Mouse (Mus musculus): ENCODE data around the gene Cacna1f. TPM values are rescaled to one million over a fixed set of nuclear protein-coding genes. Genes with fewer than 3 reads are reported as not detected.

Cacna1f gene
- polyA plus RNA-seq, 1 experiment from 2014 or later = not detected

DNA sequence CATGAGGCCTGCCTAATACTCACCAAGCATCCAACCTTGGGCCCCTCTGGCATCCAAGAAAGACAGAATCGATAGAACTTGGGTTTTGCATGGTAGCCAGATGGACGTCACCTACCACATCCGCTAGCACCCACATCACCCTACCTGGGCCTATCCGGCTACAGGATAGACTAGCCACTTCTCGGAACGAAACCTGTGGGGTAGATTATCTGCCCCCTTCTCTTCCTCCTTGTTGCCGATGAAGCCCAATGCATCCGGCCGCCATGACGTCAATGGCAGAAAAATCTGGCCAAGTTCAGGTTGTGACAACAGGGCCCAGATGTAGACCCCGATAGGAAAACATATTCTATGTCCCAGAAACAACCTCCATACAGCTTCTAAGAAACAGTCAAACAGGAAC is 23.0 kb upstream of the Cacna1f start:
- Histone ChIP-seq H3K4me1 (replicated peaks) (no peaks in the 10 kb centered on the region), H3K27ac (no peak overlapping the region), H3K9me3 (no peaks in the 10 kb centered on the region), H3K9ac (no peak overlapping the region), H3K4me3 (no peak overlapping the region), H3K27me3 (no peaks in the 10 kb centered on the region), H3K4me2 (no peak overlapping the region), H3K36me3 (peaks cover 16% of the 10 kb centered on the region)
- no peak for ATAC-seq (ENCODE audit: low FRiP score)
- WGBS = 97% methylated on average over 11 of the region's 11 CpGs

DNA sequence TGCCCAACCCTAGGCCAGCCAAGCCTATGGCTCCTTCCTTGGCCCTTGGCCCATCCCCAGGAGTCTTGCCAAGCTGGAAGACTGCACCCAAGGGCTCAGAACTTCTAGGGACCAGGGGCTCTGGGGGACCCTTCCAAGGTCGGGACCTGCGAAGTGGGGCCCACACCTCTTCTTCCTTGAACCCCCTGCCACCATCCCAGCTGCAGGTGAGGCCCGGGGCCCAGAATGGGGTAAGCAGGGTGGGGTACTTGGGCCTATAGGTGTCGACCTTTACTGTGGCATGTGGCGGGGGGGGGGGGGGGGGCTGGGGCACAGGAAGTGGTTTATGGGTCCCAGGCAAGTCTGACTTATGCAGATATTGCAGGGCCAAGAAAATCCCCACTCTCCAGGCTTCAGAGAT is 20.5 kb upstream of the Cacna1f start:
- Histone ChIP-seq H3K9me3 (no peaks in the 10 kb centered on the region), H3K36me3 (peaks cover 26% of the 10 kb centered on the region), H3K27me3 (no peaks in the 10 kb centered on the region), H3K4me2 (no peak overlapping the region), H3K4me1 (replicated peaks) (no peaks in the 10 kb centered on the region), H3K9ac (no peak overlapping the region), H3K4me3 (no peak overlapping the region), H3K27ac (no peak overlapping the region)
- ATAC-seq (ENCODE audit: low FRiP score) = no peak
- 96% methylated on average over 4 of the region's 5 CpGs for WGBS

DNA sequence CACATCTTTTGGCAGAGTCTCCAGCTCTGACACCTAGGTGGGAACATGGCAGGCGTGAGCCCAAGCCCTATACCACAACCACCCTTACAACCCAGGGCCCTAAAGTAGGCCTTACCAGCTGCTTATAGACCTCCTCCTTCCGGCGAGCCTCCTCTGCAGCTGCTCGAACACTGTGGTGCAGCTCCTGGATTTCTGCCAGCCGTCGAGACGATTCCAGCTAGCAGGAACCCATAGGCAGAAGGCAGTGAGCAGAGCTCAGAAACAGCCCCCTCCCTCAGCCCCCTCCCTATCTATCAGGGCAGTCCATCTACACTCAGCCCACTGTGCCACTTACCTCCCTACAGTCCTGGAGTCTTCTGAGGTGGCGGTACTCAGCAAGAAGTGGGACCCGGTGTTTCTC is 11.5 kb upstream of the Cacna1f start:
- Histone ChIP-seq H3K9me3 (no peaks in the 10 kb centered on the region), H3K9ac (no peak overlapping the region), H3K27me3 (no peaks in the 10 kb centered on the region), H3K4me1 (replicated peaks) (no peaks in the 10 kb centered on the region), H3K4me3 (no peak overlapping the region), H3K4me2 (no peak overlapping the region), H3K36me3 (peaks cover 68% of the 10 kb centered on the region), H3K27ac (no peak overlapping the region)
- no peak for ATAC-seq (ENCODE audit: low FRiP score)
- WGBS = 87% methylated on average over 9 of the region's 9 CpGs

DNA sequence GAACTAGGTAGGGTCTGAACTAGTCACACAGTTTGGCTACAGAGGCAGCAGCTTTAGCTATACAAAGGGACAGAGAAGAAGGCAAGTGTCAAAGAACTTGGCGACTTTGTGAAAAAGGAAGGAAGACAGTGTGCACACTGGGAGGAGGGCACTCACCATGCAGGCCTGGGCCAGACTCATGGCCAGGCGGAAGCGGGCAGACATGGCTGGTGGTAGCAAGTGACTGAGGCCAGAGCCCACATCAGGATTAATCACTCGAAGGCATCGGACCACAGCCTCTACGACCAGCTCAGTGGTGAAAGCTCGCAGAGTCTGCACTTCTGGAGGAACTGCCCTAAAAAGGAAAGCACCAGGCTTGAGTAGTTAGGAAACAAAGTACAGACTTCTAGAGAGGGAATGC is 2.9 kb upstream of the Cacna1f start:
- Histone ChIP-seq H3K27me3 (peaks cover 4% of the 10 kb centered on the region; the same call in 1 of the 2 replicates), H3K4me2 (peak overlapping the region; percentile 53), H3K9ac (no peak overlapping the region), H3K4me1 (replicated peaks) (peaks cover 11% of the 10 kb centered on the region), H3K36me3 (peaks cover 5% of the 10 kb centered on the region), H3K9me3 (no peaks in the 10 kb centered on the region), H3K4me3 (no peak overlapping the region), H3K27ac (no peak overlapping the region)
- WGBS = 94% methylated on average over 7 of the region's 7 CpGs
- ATAC-seq (ENCODE audit: low FRiP score) = no peak

DNA sequence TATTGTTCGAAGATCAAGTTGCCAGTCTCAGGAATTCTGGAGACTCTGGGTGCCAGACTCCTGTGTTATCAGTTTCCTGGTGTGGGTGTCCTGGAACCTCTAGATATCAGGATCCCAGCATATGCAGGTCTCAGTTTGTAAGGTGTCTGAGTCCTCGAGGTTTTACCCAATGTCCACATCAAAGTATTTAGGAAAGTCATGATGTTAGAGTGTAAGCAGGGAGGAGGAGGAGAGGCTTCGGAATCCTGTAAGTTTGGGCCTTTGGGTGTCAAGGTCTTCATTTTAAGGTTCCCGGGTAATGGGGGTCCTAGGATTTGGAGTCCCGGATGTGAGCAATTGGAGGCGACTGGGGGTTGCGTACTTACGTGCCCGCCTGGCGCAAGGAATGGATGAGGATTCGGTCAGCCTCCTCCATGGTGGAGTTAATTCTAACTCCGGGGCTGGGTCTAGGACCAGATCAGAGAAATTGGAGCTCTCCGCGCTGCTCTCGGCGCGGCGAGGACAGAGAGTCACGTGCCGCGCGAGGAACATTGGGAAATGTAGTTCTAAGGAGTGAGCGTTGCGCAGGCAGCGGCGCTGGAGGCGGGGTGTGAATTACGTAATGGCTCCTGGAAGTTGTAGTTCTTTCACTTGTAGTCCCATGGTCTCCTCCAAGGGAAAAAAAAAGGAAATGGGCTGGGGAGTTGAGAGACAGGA is 1.9 kb upstream of the Cacna1f start, which contains the start of gene Ccdc22:
Gene Ccdc22, minus strand, starts transcription at position 639 of the 696 bp plus-strand sequence.
- peak; percentile 91 for ATAC-seq (ENCODE audit: low FRiP score)
- WGBS = 21% methylated on average over 28 of the region's 28 CpGs
- Histone ChIP-seq H3K4me2 (peak within 1 kb of the TSS; percentile 53), H3K9ac (peak within 1 kb of the TSS; percentile 64), H3K4me1 (replicated peaks) (peaks cover 11% of the 10 kb centered on the region), H3K27me3 (peaks cover 4% of the 10 kb centered on the region; the same call in 1 of the 2 replicates), H3K9me3 (no peaks in the 10 kb centered on the region), H3K27ac (peak within 1 kb of the TSS; percentile 52; the same call in 1 of the 2 replicates), H3K36me3 (no peaks in the 10 kb centered on the region), H3K4me3 (peak within 1 kb of the TSS; percentile 47)

DNA sequence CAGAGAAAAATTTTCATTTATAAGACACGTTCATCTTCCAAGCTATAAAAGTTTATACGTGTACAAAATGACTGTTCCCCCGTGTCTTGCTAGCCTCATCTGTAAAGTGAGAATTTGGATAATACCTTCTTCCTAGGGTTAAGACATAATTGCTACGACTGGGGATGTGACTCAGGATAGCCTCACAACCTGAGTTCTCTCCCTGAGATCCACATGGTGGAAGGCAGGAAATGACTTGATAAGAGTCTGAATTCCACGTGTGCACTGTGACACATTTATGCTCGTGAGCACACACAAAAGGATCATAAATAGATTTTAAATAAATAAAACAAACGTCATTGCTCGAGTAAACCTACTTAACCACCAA is 1.3 kb upstream of the Cacna1f start:
- no peak overlapping the region for H3K4me2 ChIP-seq
- no peaks in the 10 kb centered on the region for H3K9me3 ChIP-seq
- WGBS = 45% methylated on average over 8 of the region's 8 CpGs
- H3K27ac ChIP-seq = no peak overlapping the region
- H3K4me1 ChIP-seq (replicated peaks) = peaks cover 11% of the 10 kb centered on the region
- H3K4me3 ChIP-seq = no peak overlapping the region
- H3K27me3 ChIP-seq = peaks cover 4% of the 10 kb centered on the region; the same call in 1 of the 2 replicates
- no peaks in the 10 kb centered on the region for H3K36me3 ChIP-seq
- no peak overlapping the region for H3K9ac ChIP-seq
- ATAC-seq (ENCODE audit: low FRiP score) = peak; percentile 41

DNA sequence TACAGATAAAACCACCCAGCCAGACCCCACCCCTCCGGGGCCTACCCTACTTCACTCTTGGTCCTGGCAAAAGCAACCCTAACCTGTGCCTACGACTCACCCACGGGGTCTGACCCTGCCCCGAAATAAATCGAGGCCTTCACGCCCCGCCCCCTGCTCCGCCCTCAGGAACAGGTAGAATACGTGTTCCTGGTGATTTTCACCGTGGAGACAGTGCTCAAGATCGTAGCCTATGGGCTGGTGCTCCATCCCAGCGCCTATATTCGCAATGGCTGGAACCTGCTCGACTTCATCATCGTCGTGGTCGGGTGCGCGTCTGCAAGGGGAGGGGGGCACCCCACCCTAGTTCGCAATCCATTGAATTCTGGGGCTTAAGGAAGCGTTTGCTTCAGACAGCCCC is 3.2 kb downstream of the Cacna1f start:
- Histone ChIP-seq H3K4me1 (replicated peaks) (no peaks in the 10 kb centered on the region), H3K9me3 (no peaks in the 10 kb centered on the region), H3K9ac (peak overlapping the region; percentile 65), H3K4me2 (peak overlapping the region; percentile 65), H3K27me3 (peaks cover 4% of the 10 kb centered on the region; the same call in 1 of the 2 replicates), H3K27ac (peak overlapping the region; percentile 44; the same call in 1 of the 2 replicates), H3K4me3 (peak overlapping the region; percentile 42), H3K36me3 (no peaks in the 10 kb centered on the region)
- WGBS = 21% methylated on average over 21 of the region's 21 CpGs
- peak; percentile 15; the same call in 1 of the 2 replicates for ATAC-seq (ENCODE audit: low FRiP score)

DNA sequence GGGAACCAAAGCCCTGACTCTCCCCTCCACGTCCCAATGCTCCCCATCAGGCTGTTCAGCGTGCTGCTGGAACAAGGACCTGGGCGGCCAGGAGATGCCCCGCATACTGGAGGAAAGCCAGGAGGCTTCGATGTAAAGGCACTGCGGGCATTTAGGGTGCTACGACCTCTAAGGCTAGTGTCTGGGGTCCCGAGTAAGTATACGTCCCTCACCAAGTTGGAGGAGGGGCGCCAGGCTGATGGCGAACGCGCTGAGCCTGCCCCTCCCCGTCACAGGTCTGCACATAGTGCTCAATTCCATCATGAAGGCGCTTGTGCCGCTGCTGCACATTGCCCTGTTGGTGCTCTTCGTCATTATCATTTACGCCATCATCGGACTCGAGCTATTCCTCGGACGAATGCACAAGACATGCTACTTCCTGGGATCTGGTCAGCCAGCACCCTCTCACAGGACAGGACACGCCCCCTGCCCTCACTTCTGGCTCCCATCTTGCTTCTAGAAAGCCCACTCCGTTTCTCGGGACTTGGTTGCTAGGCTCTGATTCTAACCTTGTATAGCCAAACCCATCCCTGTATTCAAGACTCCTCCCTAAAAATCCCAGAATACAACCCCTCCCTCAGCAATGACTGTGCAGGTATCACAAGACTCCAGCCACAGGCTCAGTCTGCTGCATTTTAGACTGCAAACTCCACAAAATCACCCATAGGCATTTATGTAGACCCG is 3.8 kb downstream of the Cacna1f start:
- peak overlapping the region; percentile 65 for H3K9ac ChIP-seq
- WGBS = 31% methylated on average over 26 of the region's 26 CpGs
- ATAC-seq (ENCODE audit: low FRiP score) = peak; percentile 82
- peaks cover 4% of the 10 kb centered on the region; the same call in 1 of the 2 replicates for H3K27me3 ChIP-seq
- no peaks in the 10 kb centered on the region for H3K36me3 ChIP-seq
- H3K27ac ChIP-seq = peak overlapping the region; percentile 44; the same call in 1 of the 2 replicates
- peak overlapping the region; percentile 42 for H3K4me3 ChIP-seq
- no peaks in the 10 kb centered on the region for H3K4me1 ChIP-seq (replicated peaks)
- H3K4me2 ChIP-seq = peak overlapping the region; percentile 65
- H3K9me3 ChIP-seq = no peaks in the 10 kb centered on the region

DNA sequence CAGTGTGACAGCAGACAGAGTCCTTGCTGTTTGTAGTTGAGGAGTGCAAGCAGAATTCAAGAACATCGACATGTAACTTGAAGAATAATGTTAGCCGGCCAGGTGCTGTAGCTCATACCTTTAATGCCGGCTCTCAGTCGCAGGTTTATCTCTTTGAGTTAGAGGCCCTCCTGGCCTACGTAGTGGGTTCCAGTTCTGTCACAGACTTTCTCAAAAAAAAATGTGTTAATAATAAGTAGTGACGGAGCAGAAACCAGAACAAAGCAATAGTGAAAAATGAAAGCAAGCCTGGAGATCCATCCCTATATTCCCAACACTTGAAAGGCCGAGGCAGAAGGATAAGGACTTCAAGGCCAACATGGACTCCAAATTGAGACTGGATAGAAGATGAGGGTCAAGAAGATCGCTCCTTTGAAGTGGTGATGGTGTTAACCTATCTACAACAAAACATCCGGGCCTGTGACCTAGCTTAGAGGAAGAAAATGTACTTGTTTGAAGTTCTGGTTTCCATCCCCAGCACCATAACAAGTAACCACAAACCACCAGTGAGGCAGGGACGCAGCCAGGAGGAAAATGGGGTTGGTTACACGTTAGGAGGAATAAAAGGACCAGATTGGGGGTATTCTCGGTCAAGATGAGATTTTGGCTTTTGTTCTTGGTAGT is 11.1 kb downstream of the Cacna1f start:
- H3K27ac ChIP-seq = no peak overlapping the region
- H3K27me3 ChIP-seq = no peaks in the 10 kb centered on the region
- no peak for ATAC-seq (ENCODE audit: low FRiP score)
- no peaks in the 10 kb centered on the region for H3K9me3 ChIP-seq
- no peak overlapping the region for H3K4me3 ChIP-seq
- WGBS = 86% methylated on average over 12 of the region's 12 CpGs
- H3K4me2 ChIP-seq = no peak overlapping the region
- no peak overlapping the region for H3K9ac ChIP-seq
- H3K36me3 ChIP-seq = no peaks in the 10 kb centered on the region
- no peaks in the 10 kb centered on the region for H3K4me1 ChIP-seq (replicated peaks)

DNA sequence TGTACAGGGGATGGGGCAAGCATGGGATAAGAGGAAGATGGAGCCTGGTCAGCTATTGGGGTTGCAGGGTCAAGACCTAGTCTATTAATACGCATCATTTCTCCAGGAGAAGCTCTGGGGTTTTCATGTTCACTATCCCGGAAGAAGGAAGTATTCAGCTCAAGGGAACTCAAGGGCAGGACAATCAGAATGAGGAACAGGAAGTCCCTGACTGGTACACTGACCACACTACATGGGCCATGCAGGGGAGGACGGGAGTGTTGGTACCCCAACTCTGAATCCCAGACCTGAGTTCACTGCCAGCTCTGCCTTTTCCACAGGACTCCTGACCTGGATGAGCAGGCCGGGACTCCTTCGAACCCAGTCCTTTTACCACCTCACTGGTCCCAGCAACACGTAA is 25.7 kb downstream of the Cacna1f start:
- no peaks in the 10 kb centered on the region for H3K27me3 ChIP-seq
- 87% methylated on average over 6 of the region's 6 CpGs for WGBS
- ATAC-seq (ENCODE audit: low FRiP score) = no peak
- H3K4me1 ChIP-seq (replicated peaks) = no peaks in the 10 kb centered on the region
- H3K36me3 ChIP-seq = no peaks in the 10 kb centered on the region
- H3K4me2 ChIP-seq = no peak overlapping the region
- H3K9ac ChIP-seq = no peak overlapping the region
- no peaks in the 10 kb centered on the region for H3K9me3 ChIP-seq
- no peak overlapping the region for H3K4me3 ChIP-seq
- H3K27ac ChIP-seq = no peak overlapping the region

DNA sequence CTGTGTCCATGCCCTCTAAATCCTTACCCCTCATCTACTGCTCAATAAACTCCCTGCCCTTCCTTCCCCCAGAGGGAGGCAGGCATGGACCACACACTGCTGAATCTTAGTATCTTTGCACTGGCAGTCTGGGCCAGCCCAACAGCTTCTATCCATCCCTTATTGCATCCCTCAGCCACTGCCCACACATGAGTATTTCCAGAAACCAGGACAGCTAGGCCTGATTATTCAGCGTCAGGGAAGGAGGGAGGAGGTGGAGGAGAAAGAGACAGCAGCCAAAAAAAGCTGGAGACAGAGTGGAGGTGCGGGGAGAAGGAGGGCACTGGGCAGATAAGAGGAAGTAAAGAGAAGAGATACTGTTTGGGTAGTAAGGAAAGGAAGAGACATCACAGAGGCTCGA is 28.2 kb downstream of the Cacna1f start:
- Histone ChIP-seq H3K4me1 (replicated peaks) (no peaks in the 10 kb centered on the region), H3K9ac (no peak overlapping the region), H3K9me3 (no peaks in the 10 kb centered on the region), H3K4me2 (no peak overlapping the region), H3K4me3 (no peak overlapping the region), H3K27me3 (no peaks in the 10 kb centered on the region), H3K27ac (no peak overlapping the region), H3K36me3 (no peaks in the 10 kb centered on the region)
- WGBS = 72% methylated on average over 3 of the region's 3 CpGs
- ATAC-seq (ENCODE audit: low FRiP score) = no peak

DNA sequence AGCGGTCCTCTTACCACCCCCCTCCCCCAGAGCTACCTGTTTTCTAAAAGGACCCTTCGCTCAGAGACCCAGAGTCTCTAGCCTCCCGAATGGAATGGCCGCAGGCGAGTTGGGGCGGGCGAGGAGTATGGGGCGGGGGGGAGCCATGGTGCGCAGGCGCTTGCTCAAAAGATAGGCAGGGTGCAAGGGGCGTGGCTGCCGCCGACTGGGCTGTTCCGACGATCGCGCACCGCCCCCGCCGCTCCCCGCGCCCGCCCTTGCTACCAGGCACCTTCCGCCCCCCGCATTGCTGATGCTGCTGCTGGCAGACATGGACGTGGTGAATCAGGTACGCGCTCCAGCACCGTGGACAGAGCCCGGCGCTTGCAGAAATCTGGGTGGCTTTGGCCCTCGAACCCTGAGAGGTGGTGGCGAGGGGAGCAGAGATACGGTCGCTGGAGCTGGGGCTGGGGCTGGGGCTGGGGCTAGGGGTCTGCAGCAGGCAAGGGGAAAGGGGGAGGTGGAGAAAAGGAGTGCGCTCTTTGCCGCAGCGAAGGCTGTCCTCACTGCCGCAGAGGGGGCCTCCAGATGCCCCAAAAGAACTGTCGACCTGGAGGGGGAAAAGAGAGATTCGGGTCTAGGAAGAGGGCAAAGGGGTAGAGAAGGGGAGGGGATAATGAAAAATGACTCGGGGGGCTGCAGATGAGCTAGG is 31.7 kb downstream of the Cacna1f start, which contains the start of gene Syp:
Gene Syp, plus strand, starts transcription at position 71 of the 691 bp plus-strand sequence.
- Histone ChIP-seq H3K9ac (peak within 1 kb of the TSS; percentile 78), H3K4me2 (peak within 1 kb of the TSS; percentile 62), H3K27me3 (no peaks in the 10 kb centered on the region), H3K9me3 (no peaks in the 10 kb centered on the region), H3K27ac (peak within 1 kb of the TSS; percentile 91), H3K4me1 (replicated peaks) (peaks cover 5% of the 10 kb centered on the region), H3K4me3 (peak within 1 kb of the TSS; percentile 51), H3K36me3 (no peaks in the 10 kb centered on the region)
- WGBS = 14% methylated on average over 42 of the region's 42 CpGs
- peak; percentile 76 for ATAC-seq (ENCODE audit: low FRiP score)
